Mouse (Mus musculus) ovary, adult 18-20 months (tissue): Measurements from ENCODE around the gene Sh2d1b2.

Experiments
- DNase-seq: peaks from one replicate; pipeline ENCODE4 v3.0.0; 2022; ENCODE audit warnings: low spot score, mixed read lengths

Sh2d1b2 gene

GRCm38 (mm10) chr1:170282415-170283129, 50.0 kb downstream of the Sh2d1b2 start:
- DNase-seq, result no peak

GRCm38 (mm10) chr1:170292239-170292951, 59.8 kb downstream of the Sh2d1b2 start:
- no peak for DNase-seq

DNA sequence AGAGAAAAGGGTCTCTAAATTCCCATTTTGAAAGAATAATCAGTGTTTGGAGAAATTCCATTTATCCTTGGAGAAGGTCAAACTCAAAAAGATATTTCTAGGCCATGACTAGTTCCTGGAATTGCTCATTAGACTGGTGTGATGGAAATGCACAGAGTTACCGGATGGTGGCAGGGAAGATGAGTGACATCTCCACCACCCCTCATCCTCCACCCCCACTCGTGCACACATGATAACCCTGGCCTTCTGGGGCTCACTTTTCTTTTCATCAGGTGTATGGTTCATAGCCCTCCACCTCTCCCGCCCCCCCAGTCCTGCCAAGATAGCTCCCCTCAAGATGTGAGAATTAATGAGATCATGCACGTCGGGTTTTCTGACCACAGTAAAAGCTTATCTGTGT, 60.7 kb downstream of the Sh2d1b2 start:
- DNase-seq, result no peak

GRCm38 (mm10) chr1:170294786-170295570, 62.4 kb downstream of the Sh2d1b2 start:
- no peak for DNase-seq

DNA sequence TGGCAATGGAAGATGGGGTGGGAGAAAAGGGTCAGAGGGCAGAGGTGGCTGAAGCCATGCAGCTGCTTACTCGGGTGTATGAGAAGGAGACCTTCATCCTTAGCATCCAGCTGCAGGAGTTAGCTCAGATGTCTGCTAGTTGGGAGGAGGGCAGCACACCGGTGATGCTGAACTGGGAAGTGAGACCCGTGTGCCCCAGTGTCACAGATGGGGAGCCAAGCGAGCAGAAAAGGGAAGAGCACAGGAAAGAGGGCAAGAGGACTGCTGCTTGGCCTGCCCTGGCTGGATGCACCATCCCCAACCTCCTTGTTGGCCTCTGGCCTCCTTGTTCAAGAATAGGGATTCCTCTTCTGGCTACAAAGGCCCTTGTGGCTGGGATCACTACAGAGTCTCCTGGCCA, 66.9 kb downstream of the Sh2d1b2 start:
- DNase-seq, result no peak

- no peak for DNase-seq
Measured at GRCm38 (mm10) chr1:170301686-170302085, 69.1 kb downstream of the Sh2d1b2 start.

DNA sequence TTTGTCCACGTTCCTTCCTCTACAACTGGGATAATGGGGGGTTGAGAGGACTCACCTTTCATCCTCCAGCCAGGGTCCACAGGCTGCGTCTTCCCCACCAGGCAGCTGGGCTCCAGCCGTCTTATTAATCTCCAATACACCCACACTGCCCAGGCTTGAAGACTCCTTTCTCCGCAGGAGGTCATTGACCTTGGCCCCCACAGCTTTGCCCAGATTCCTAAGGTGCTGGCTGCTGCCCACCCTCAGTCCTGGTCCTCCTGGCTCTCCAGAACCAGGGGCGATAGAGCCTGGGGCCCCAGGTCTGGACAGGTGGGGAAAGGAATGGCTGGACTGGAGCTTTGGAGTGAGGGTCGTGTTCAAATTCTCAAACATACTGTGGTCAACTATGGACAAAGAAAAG, 69.9 kb downstream of the Sh2d1b2 start:
- DNase-seq, result no peak

- no peak for DNase-seq
Measured at GRCm38 (mm10) chr1:170303103-170303502, 70.6 kb downstream of the Sh2d1b2 start.
